Mouse (Mus musculus) layer of hippocampus, adult 9-10 months (tissue): Measurements from ENCODE around the gene Ppp1r1b.
A peak's percentile ranks its signal among the peaks of the same experiment; 100 is the strongest.

Experiments used
- DNase-seq: peaks from one replicate; pipeline ENCODE4 v3.0.0; 2022; ENCODE audit warnings: low spot score

Gene Ppp1r1b

GRCm38 (mm10) chr11:98347385-98348082, 670 bp upstream of the Ppp1r1b start:
- DNase-seq = no peak

- DNase-seq = no peak
Measured at GRCm38 (mm10) chr11:98349308-98349707, 1.1 kb downstream of the Ppp1r1b start.

GRCm38 (mm10) chr11:98352272-98352990, 4.2 kb downstream of the Ppp1r1b start:
- no peak for DNase-seq

GRCm38 (mm10) chr11:98353651-98354211, 5.5 kb downstream of the Ppp1r1b start:
- DNase-seq = no peak

GRCm38 (mm10) chr11:98354445-98354844, 6.2 kb downstream of the Ppp1r1b start:
- no peak for DNase-seq

GRCm38 (mm10) chr11:98355732-98356299, 7.6 kb downstream of the Ppp1r1b start:
- peak; percentile 71 for DNase-seq

- DNase-seq = no peak
Measured at GRCm38 (mm10) chr11:98356625-98357394, 8.6 kb downstream of the Ppp1r1b start.

- DNase-seq = no peak
Measured at GRCm38 (mm10) chr11:98357396-98358160, 9.4 kb downstream of the Ppp1r1b start.

GRCm38 (mm10) chr11:98358161-98359083, 10.2 kb downstream of the Ppp1r1b start, which contains the start of gene Stard3:
Stard3 (plus strand) TSS chr11:98358368.
- no peak for DNase-seq

- no peak for DNase-seq
Measured at GRCm38 (mm10) chr11:98360866-98361521, 12.8 kb downstream of the Ppp1r1b start.

GRCm38 (mm10) chr11:98363817-98364216, 15.6 kb downstream of the Ppp1r1b start:
- no peak for DNase-seq

- DNase-seq = no peak
Measured at GRCm38 (mm10) chr11:98364410-98364809, 16.2 kb downstream of the Ppp1r1b start.

GRCm38 (mm10) chr11:98366290-98366689, 18.1 kb downstream of the Ppp1r1b start:
- DNase-seq = no peak

- DNase-seq = no peak
Measured at GRCm38 (mm10) chr11:98367171-98367862, 19.1 kb downstream of the Ppp1r1b start.

- no peak for DNase-seq
Measured at GRCm38 (mm10) chr11:98367863-98368186, 19.6 kb downstream of the Ppp1r1b start.

- no peak for DNase-seq
Measured at GRCm38 (mm10) chr11:98369337-98369736, 21.1 kb downstream of the Ppp1r1b start.

- no peak for DNase-seq
Measured at GRCm38 (mm10) chr11:98370588-98370987, 22.4 kb downstream of the Ppp1r1b start.

GRCm38 (mm10) chr11:98371556-98372240, 23.5 kb downstream of the Ppp1r1b start:
- DNase-seq = no peak

- no peak for DNase-seq
Measured at GRCm38 (mm10) chr11:98372406-98372805, 24.2 kb downstream of the Ppp1r1b start.
